Mouse (Mus musculus) forebrain, embryonic 15.5 days (tissue): ENCODE data around the gene Odf2l. TPM values are rescaled to one million over a fixed set of nuclear protein-coding genes. Genes with fewer than 3 reads are reported as not detected.
A peak's percentile ranks its signal among the peaks of the same experiment; 100 is the strongest.

Experiments
- ATAC-seq: fragments of 200-750 bp; cut with Nextera tagmentation; replicated peaks from 2 replicates; pipeline ENCODE4 v1.8.0; 2017; ENCODE audit warnings: mild to moderate bottlenecking, moderate TSS enrichment, moderate library complexity
- H3K27ac ChIP-seq: fragments of 300-500 bp; sonication (generic); replicated peaks from 2 replicates; pipeline ENCODE4 v1.5.1; 2015; ENCODE audit warnings: mild to moderate bottlenecking, inconsistent platforms
- H3K27me3 ChIP-seq: fragments of 300-500 bp; sonication (generic); 2 replicates; pipeline ENCODE4 v1.6.1; 2015; ENCODE audit warnings: inconsistent platforms
- H3K36me3 ChIP-seq: fragments of 300-500 bp; sonication (generic); 2 replicates; pipeline ENCODE4 v1.6.1; 2015; ENCODE audit warnings: mild to moderate bottlenecking, inconsistent platforms
- H3K4me1 ChIP-seq: fragments of 300-500 bp; sonication (generic); 2 replicates; pipeline ENCODE4 v1.6.1; 2015; ENCODE audit warnings: inconsistent platforms
- H3K4me2 ChIP-seq: fragments of 300-500 bp; sonication (generic); replicated peaks from 2 replicates; pipeline ENCODE4 v1.6.1; 2015; ENCODE audit warnings: mild to moderate bottlenecking, inconsistent platforms
- H3K4me3 ChIP-seq: fragments of 300-500 bp; sonication (generic); 2 replicates; pipeline ENCODE4 v1.5.1; 2015; ENCODE audit warnings: mild to moderate bottlenecking, inconsistent platforms
- H3K9ac ChIP-seq: fragments of 300-500 bp; sonication (generic); replicated peaks from 2 replicates; pipeline ENCODE4 v1.6.1; 2015; ENCODE audit warnings: mild to moderate bottlenecking, inconsistent platforms
- H3K9me3 ChIP-seq: fragments of 300-500 bp; sonication (generic); 2 replicates; pipeline ENCODE4 v1.6.1; 2016; ENCODE audit warnings: inconsistent platforms
- WGBS: fragments of 180-500 bp; shearing (Covaris S2); methylation state at CpG from one replicate; pipeline ENCODE4 v1.1.7; 2015; ENCODE audit warnings: mixed read lengths; 5-methylcytosine and 5-hydroxymethylcytosine counted together
- polyA plus RNA-seq: library from polyadenylated mRNA; unstranded; fragments of >200 nt; fragmentation: Nextera tagmentation; extraction: Ambion mirVana; gene quantifications from 2 replicates; pipeline ENCODE4 v1.2.1, GENCODE M21; 2015

Odf2l gene
- polyA plus RNA-seq, 1 experiment from 2014 or later: 17.2 TPM

GRCm38 (mm10) chr3:145146871-145147270 is 28.5 kb downstream of the Odf2l start:
- WGBS: 97% methylated on average over 9 of the region's 9 CpGs
- Histone ChIP-seq H3K27ac (no peak overlapping the region), H3K4me1 (0 out of 2 replicates have a peak, but pooled peaks cover 6% of the 10 kb centered on the region), H3K36me3 (peaks cover 4% of the 10 kb centered on the region; the same call in 1 of the 2 replicates), H3K9ac (no peak overlapping the region), H3K4me3 (no peak overlapping the region), H3K27me3 (no peaks in the 10 kb centered on the region), H3K4me2 (no peak overlapping the region), H3K9me3 (no peaks in the 10 kb centered on the region)
- ATAC-seq: no peak

GRCm38 (mm10) chr3:145147483-145147882 is 29.1 kb downstream of the Odf2l start:
- Histone ChIP-seq H3K9ac (no peak overlapping the region), H3K4me1 (0 out of 2 replicates have a peak, but pooled peaks cover 11% of the 10 kb centered on the region), H3K36me3 (peaks cover 4% of the 10 kb centered on the region; the same call in 1 of the 2 replicates), H3K4me3 (no peak overlapping the region), H3K27me3 (no peaks in the 10 kb centered on the region), H3K9me3 (no peaks in the 10 kb centered on the region), H3K27ac (no peak overlapping the region), H3K4me2 (no peak overlapping the region)
- 79% methylated on average over 2 of the region's 2 CpGs for WGBS
- no peak for ATAC-seq

GRCm38 (mm10) chr3:145147952-145148351 is 29.6 kb downstream of the Odf2l start:
- no peaks in the 10 kb centered on the region for H3K9me3 ChIP-seq
- no peak overlapping the region for H3K4me3 ChIP-seq
- no peak for ATAC-seq
- H3K4me2 ChIP-seq: no peak overlapping the region
- peaks cover 4% of the 10 kb centered on the region; the same call in 1 of the 2 replicates for H3K36me3 ChIP-seq
- H3K27me3 ChIP-seq: no peaks in the 10 kb centered on the region
- H3K4me1 ChIP-seq: 0 out of 2 replicates have a peak, but pooled peaks cover 11% of the 10 kb centered on the region
- no peak overlapping the region for H3K9ac ChIP-seq
- H3K27ac ChIP-seq: no peak overlapping the region

- no peaks in the 10 kb centered on the region for H3K9me3 ChIP-seq
- no peak overlapping the region for H3K4me2 ChIP-seq
- WGBS: 79% methylated on average over 7 of the region's 7 CpGs
- no peaks in the 10 kb centered on the region for H3K27me3 ChIP-seq
- 0 out of 2 replicates have a peak, but pooled peaks cover 11% of the 10 kb centered on the region for H3K4me1 ChIP-seq
- H3K4me3 ChIP-seq: no peak overlapping the region
- no peak overlapping the region for H3K9ac ChIP-seq
- no peak for ATAC-seq
- H3K36me3 ChIP-seq: peaks cover 4% of the 10 kb centered on the region
- no peak overlapping the region for H3K27ac ChIP-seq
Measured at GRCm38 (mm10) chr3:145151092-145151491, 32.7 kb downstream of the Odf2l start.

GRCm38 (mm10) chr3:145151933-145152332 is 33.5 kb downstream of the Odf2l start:
- Histone ChIP-seq H3K27ac (no peak overlapping the region), H3K36me3 (peaks cover 4% of the 10 kb centered on the region), H3K9me3 (no peaks in the 10 kb centered on the region), H3K4me1 (0 out of 2 replicates have a peak, but pooled peaks cover 11% of the 10 kb centered on the region), H3K27me3 (no peaks in the 10 kb centered on the region), H3K4me3 (no peak overlapping the region), H3K9ac (no peak overlapping the region), H3K4me2 (no peak overlapping the region)
- peak; percentile 84 for ATAC-seq
- WGBS: 52% methylated on average over 7 of the region's 7 CpGs

GRCm38 (mm10) chr3:145156883-145157282 is 38.5 kb downstream of the Odf2l start:
- Histone ChIP-seq H3K9ac (no peak overlapping the region), H3K4me3 (no peak overlapping the region), H3K9me3 (no peaks in the 10 kb centered on the region), H3K36me3 (no peaks in the 10 kb centered on the region; the same call in none of the 2 replicates), H3K4me2 (no peak overlapping the region), H3K27ac (no peak overlapping the region), H3K4me1 (0 out of 2 replicates have a peak, but pooled peaks cover 4% of the 10 kb centered on the region), H3K27me3 (no peaks in the 10 kb centered on the region)
- 89% methylated on average over 6 of the region's 6 CpGs for WGBS
- ATAC-seq: no peak

GRCm38 (mm10) chr3:145158441-145158840 is 40.1 kb downstream of the Odf2l start:
- no peaks in the 10 kb centered on the region for H3K27me3 ChIP-seq
- no peak overlapping the region for H3K27ac ChIP-seq
- H3K4me2 ChIP-seq: no peak overlapping the region
- ATAC-seq: no peak
- H3K4me3 ChIP-seq: no peak overlapping the region
- 96% methylated on average over 3 of the region's 3 CpGs for WGBS
- H3K9me3 ChIP-seq: no peaks in the 10 kb centered on the region
- H3K4me1 ChIP-seq: no peaks in the 10 kb centered on the region
- H3K36me3 ChIP-seq: no peaks in the 10 kb centered on the region; the same call in none of the 2 replicates
- H3K9ac ChIP-seq: no peak overlapping the region

GRCm38 (mm10) chr3:145166741-145167140 is 48.4 kb downstream of the Odf2l start:
- Histone ChIP-seq H3K4me1 (no peaks in the 10 kb centered on the region), H3K4me3 (no peak overlapping the region), H3K9me3 (no peaks in the 10 kb centered on the region), H3K27me3 (no peaks in the 10 kb centered on the region), H3K4me2 (no peak overlapping the region), H3K27ac (no peak overlapping the region), H3K9ac (no peak overlapping the region), H3K36me3 (no peaks in the 10 kb centered on the region)
- 98% methylated on average over 11 of the region's 11 CpGs for WGBS
- ATAC-seq: no peak

- no peak overlapping the region for H3K4me3 ChIP-seq
- no peak for ATAC-seq
- no peaks in the 10 kb centered on the region for H3K4me1 ChIP-seq
- 78% methylated on average over 5 of the region's 5 CpGs for WGBS
- no peak overlapping the region for H3K4me2 ChIP-seq
- H3K27me3 ChIP-seq: no peaks in the 10 kb centered on the region
- H3K9me3 ChIP-seq: no peaks in the 10 kb centered on the region
- H3K36me3 ChIP-seq: no peaks in the 10 kb centered on the region
- no peak overlapping the region for H3K9ac ChIP-seq
- no peak overlapping the region for H3K27ac ChIP-seq
Measured at GRCm38 (mm10) chr3:145167766-145168165, 49.4 kb downstream of the Odf2l start.

GRCm38 (mm10) chr3:145168844-145169696 is 50.7 kb downstream of the Odf2l start:
- Histone ChIP-seq H3K4me2 (no peak overlapping the region), H3K36me3 (no peaks in the 10 kb centered on the region), H3K9ac (no peak overlapping the region), H3K4me1 (no peaks in the 10 kb centered on the region), H3K4me3 (no peak overlapping the region), H3K27ac (no peak overlapping the region), H3K27me3 (no peaks in the 10 kb centered on the region), H3K9me3 (no peaks in the 10 kb centered on the region)
- ATAC-seq: no peak
- 74% methylated on average over 13 of the region's 13 CpGs for WGBS

GRCm38 (mm10) chr3:145170028-145170427 is 51.6 kb downstream of the Odf2l start:
- no peaks in the 10 kb centered on the region for H3K36me3 ChIP-seq
- H3K9me3 ChIP-seq: no peaks in the 10 kb centered on the region
- WGBS: 88% methylated on average over 4 of the region's 4 CpGs
- H3K4me2 ChIP-seq: no peak overlapping the region
- no peak overlapping the region for H3K9ac ChIP-seq
- no peaks in the 10 kb centered on the region for H3K27me3 ChIP-seq
- H3K4me3 ChIP-seq: no peak overlapping the region
- ATAC-seq: no peak
- H3K4me1 ChIP-seq: no peaks in the 10 kb centered on the region
- H3K27ac ChIP-seq: no peak overlapping the region

- Histone ChIP-seq H3K9ac (no peak overlapping the region), H3K4me3 (no peak overlapping the region), H3K27ac (no peak overlapping the region), H3K36me3 (no peaks in the 10 kb centered on the region), H3K4me1 (no peaks in the 10 kb centered on the region), H3K4me2 (no peak overlapping the region), H3K9me3 (no peaks in the 10 kb centered on the region), H3K27me3 (no peaks in the 10 kb centered on the region)
- 84% methylated on average over 6 of the region's 6 CpGs for WGBS
- ATAC-seq: no peak
Measured at GRCm38 (mm10) chr3:145170604-145171389, 52.4 kb downstream of the Odf2l start.
